Mouse (Mus musculus) cerebellum, adult (tissue): ENCODE results near the gene Mgat3.

Source experiments
- ATAC-seq: cut with Nextera tagmentation; 2 replicates; pipeline ENCODE4 v1.9.2; 2017; ENCODE audit warnings: mild to moderate bottlenecking, moderate library complexity, mixed read lengths; ENCODE audit not compliant: insufficient number of reproducible peaks, low FRiP score, low TSS enrichment

Gene Mgat3

GRCm38 (mm10) chr15:80147511-80147910 lies 26.0 kb upstream of the Mgat3 start:
- ATAC-seq: no peak

GRCm38 (mm10) chr15:80148565-80148964 lies 25.0 kb upstream of the Mgat3 start:
- no peak for ATAC-seq

- ATAC-seq: no peak
Measured at GRCm38 (mm10) chr15:80149517-80149916, 24.0 kb upstream of the Mgat3 start.

GRCm38 (mm10) chr15:80152663-80153062 lies 20.9 kb upstream of the Mgat3 start:
- no peak for ATAC-seq

GRCm38 (mm10) chr15:80153757-80154156 lies 19.8 kb upstream of the Mgat3 start:
- no peak for ATAC-seq

GRCm38 (mm10) chr15:80155707-80156106 lies 17.8 kb upstream of the Mgat3 start:
- no peak for ATAC-seq

GRCm38 (mm10) chr15:80157197-80157943 lies 16.2 kb upstream of the Mgat3 start:
- no peak for ATAC-seq

GRCm38 (mm10) chr15:80158001-80158706 lies 15.4 kb upstream of the Mgat3 start:
- ATAC-seq: no peak

- no peak for ATAC-seq
Measured at GRCm38 (mm10) chr15:80158707-80159090, 14.8 kb upstream of the Mgat3 start.

- ATAC-seq: no peak
Measured at GRCm38 (mm10) chr15:80159286-80159901, 14.1 kb upstream of the Mgat3 start.

- no peak for ATAC-seq
Measured at GRCm38 (mm10) chr15:80160223-80160622, 13.3 kb upstream of the Mgat3 start.

GRCm38 (mm10) chr15:80160726-80161125 lies 12.8 kb upstream of the Mgat3 start:
- ATAC-seq: no peak

- no peak for ATAC-seq
Measured at GRCm38 (mm10) chr15:80161199-80161598, 12.3 kb upstream of the Mgat3 start.

- ATAC-seq: no peak
Measured at GRCm38 (mm10) chr15:80162401-80162964, 11.0 kb upstream of the Mgat3 start.

GRCm38 (mm10) chr15:80163274-80163673 lies 10.2 kb upstream of the Mgat3 start:
- ATAC-seq: peak; percentile 77

- ATAC-seq: 0 out of 2 replicates have a peak, but pooled peaks have one; percentile 27
Measured at GRCm38 (mm10) chr15:80163716-80164115, 9.8 kb upstream of the Mgat3 start.

- peak; percentile 43 for ATAC-seq
Measured at GRCm38 (mm10) chr15:80165396-80165795, 8.1 kb upstream of the Mgat3 start.

GRCm38 (mm10) chr15:80169484-80169883 lies 4.0 kb upstream of the Mgat3 start:
- no peak for ATAC-seq

GRCm38 (mm10) chr15:80170357-80170756 lies 3.2 kb upstream of the Mgat3 start:
- no peak for ATAC-seq

- ATAC-seq: no peak
Measured at GRCm38 (mm10) chr15:80171286-80171685, 2.2 kb upstream of the Mgat3 start.

- ATAC-seq: no peak
Measured at GRCm38 (mm10) chr15:80171791-80172190, 1.7 kb upstream of the Mgat3 start.
